Mouse (Mus musculus) heart, embryonic 10.5 days (tissue): Measurements from ENCODE around the gene Rhobtb1. TPM values are rescaled to one million over a fixed set of nuclear protein-coding genes. Genes with fewer than 3 reads are reported as not detected.
A peak's percentile ranks its signal among the peaks of the same experiment; 100 is the strongest.

Source experiments
- DNase-seq: peaks from one replicate; pipeline ENCODE4 v3.0.0-alpha.2; 2017; ENCODE audit warnings: low spot score
- H3K27ac ChIP-seq: fragments of 300-500 bp; sonication (generic); 2 replicates; pipeline ENCODE4 v1.5.1; 2016; ENCODE audit warnings: mild to moderate bottlenecking
- H3K27me3 ChIP-seq: fragments of 300-500 bp; sonication (generic); 2 replicates; pipeline ENCODE4 v1.6.1; 2016; ENCODE audit warnings: mild to moderate bottlenecking; ENCODE audit not compliant: poor library complexity, insufficient read depth, severe bottlenecking
- H3K36me3 ChIP-seq: fragments of 300-500 bp; sonication (generic); 2 replicates; pipeline ENCODE4 v1.6.1; 2016; ENCODE audit warnings: mild to moderate bottlenecking, moderate library complexity
- H3K4me1 ChIP-seq: fragments of 300-500 bp; sonication (generic); 2 replicates; pipeline ENCODE4 v1.6.1; 2016; ENCODE audit warnings: mild to moderate bottlenecking
- H3K4me3 ChIP-seq: fragments of 300-500 bp; sonication (generic); 2 replicates; pipeline ENCODE4 v1.5.1; 2016; ENCODE audit warnings: mild to moderate bottlenecking, moderate library complexity
- H3K9me3 ChIP-seq: fragments of 300-500 bp; sonication (generic); 2 replicates; pipeline ENCODE4 v1.6.1; 2016; ENCODE audit warnings: mild to moderate bottlenecking, moderate library complexity
- WGBS: fragments of 180-500 bp; shearing (Covaris S2); methylation state at CpG from one replicate; pipeline ENCODE4 v1.1.7; 2016; 5-methylcytosine and 5-hydroxymethylcytosine counted together
- polyA plus RNA-seq: library from polyadenylated mRNA; unstranded; fragments of >200 nt; fragmentation: Nextera tagmentation; extraction: Ambion mirVana; gene quantifications from 2 replicates; pipeline ENCODE4 v1.2.1, GENCODE M21; 2016

Rhobtb1 gene
- polyA plus RNA-seq, 1 experiment from 2014 or later, result 26.6 TPM

GRCm38 (mm10) chr10:69278764-69279606, 127.8 kb downstream of the Rhobtb1 start:
- no peak for DNase-seq
- WGBS, result 86% methylated on average over 18 of the region's 18 CpGs
- no peak overlapping the region for H3K4me3 ChIP-seq
- no peaks in the 10 kb centered on the region for H3K27me3 ChIP-seq
- H3K4me1 ChIP-seq, result peaks cover 24% of the 10 kb centered on the region
- no peak overlapping the region for H3K27ac ChIP-seq
- no peaks in the 10 kb centered on the region for H3K9me3 ChIP-seq
- peaks cover 56% of the 10 kb centered on the region for H3K36me3 ChIP-seq

DNA sequence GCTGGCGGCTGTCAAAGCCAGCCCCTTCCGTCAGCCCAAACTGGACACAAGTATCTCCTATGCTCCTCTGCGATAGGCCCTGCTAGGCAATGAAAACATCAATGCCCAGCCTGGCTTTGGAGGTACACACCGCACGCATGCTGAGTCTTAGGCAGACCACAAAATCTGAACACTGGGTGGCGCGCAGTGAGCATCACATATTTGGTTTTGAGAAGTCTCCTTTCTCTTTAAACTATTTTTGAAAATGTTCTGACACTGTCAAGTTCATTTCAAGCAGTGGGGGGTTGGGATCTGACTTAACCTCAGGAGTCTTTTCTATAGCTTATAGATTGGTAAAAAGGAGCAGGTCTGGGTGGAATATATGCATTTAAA, 128.4 kb downstream of the Rhobtb1 start:
- H3K9me3 ChIP-seq, result no peaks in the 10 kb centered on the region
- no peak overlapping the region for H3K27ac ChIP-seq
- peaks cover 58% of the 10 kb centered on the region for H3K36me3 ChIP-seq
- no peak for DNase-seq
- 88% methylated on average over 7 of the region's 7 CpGs for WGBS
- peaks cover 18% of the 10 kb centered on the region for H3K4me1 ChIP-seq
- no peak overlapping the region for H3K4me3 ChIP-seq
- no peaks in the 10 kb centered on the region for H3K27me3 ChIP-seq

GRCm38 (mm10) chr10:69286939-69287338, 135.7 kb downstream of the Rhobtb1 start:
- no peaks in the 10 kb centered on the region for H3K9me3 ChIP-seq
- no peak for DNase-seq
- peaks cover 54% of the 10 kb centered on the region for H3K36me3 ChIP-seq
- H3K27me3 ChIP-seq, result no peaks in the 10 kb centered on the region
- H3K4me3 ChIP-seq, result no peak overlapping the region
- H3K27ac ChIP-seq, result no peak overlapping the region
- WGBS, result 89% methylated on average over 3 of the region's 3 CpGs
- peaks cover 30% of the 10 kb centered on the region; the same call in 1 of the 2 replicates for H3K4me1 ChIP-seq

GRCm38 (mm10) chr10:69288086-69288485, 136.9 kb downstream of the Rhobtb1 start:
- WGBS, result 74% methylated on average over 4 of the region's 4 CpGs
- no peaks in the 10 kb centered on the region for H3K9me3 ChIP-seq
- no peak overlapping the region for H3K4me3 ChIP-seq
- DNase-seq, result no peak
- no peaks in the 10 kb centered on the region for H3K27me3 ChIP-seq
- peaks cover 44% of the 10 kb centered on the region for H3K36me3 ChIP-seq
- H3K4me1 ChIP-seq, result peaks cover 30% of the 10 kb centered on the region; the same call in 1 of the 2 replicates
- no peak overlapping the region for H3K27ac ChIP-seq

GRCm38 (mm10) chr10:69288720-69289119, 137.5 kb downstream of the Rhobtb1 start:
- Histone ChIP-seq H3K27ac (no peak overlapping the region), H3K9me3 (no peaks in the 10 kb centered on the region), H3K4me3 (no peak overlapping the region), H3K4me1 (peaks cover 30% of the 10 kb centered on the region; the same call in 1 of the 2 replicates), H3K36me3 (peaks cover 38% of the 10 kb centered on the region), H3K27me3 (no peaks in the 10 kb centered on the region)
- DNase-seq, result no peak
- WGBS, result 78% methylated on average over 6 of the region's 6 CpGs

GRCm38 (mm10) chr10:69290736-69291135, 139.5 kb downstream of the Rhobtb1 start:
- Histone ChIP-seq H3K4me3 (no peak overlapping the region), H3K4me1 (peaks cover 30% of the 10 kb centered on the region; the same call in 1 of the 2 replicates), H3K27me3 (no peaks in the 10 kb centered on the region), H3K27ac (no peak overlapping the region; the same call in 1 of the 2 replicates), H3K9me3 (no peaks in the 10 kb centered on the region), H3K36me3 (peaks cover 22% of the 10 kb centered on the region)
- 88% methylated on average over 8 of the region's 8 CpGs for WGBS
- no peak for DNase-seq

GRCm38 (mm10) chr10:69295919-69296318, 144.7 kb downstream of the Rhobtb1 start:
- H3K27ac ChIP-seq, result no peak overlapping the region
- H3K36me3 ChIP-seq, result 0 out of 2 replicates have a peak, but pooled peaks cover under 1% of the 10 kb centered on the region
- H3K4me1 ChIP-seq, result 0 out of 2 replicates have a peak, but pooled peaks cover 4% of the 10 kb centered on the region
- WGBS, result 79% methylated on average over 9 of the region's 9 CpGs
- DNase-seq, result no peak
- no peaks in the 10 kb centered on the region for H3K9me3 ChIP-seq
- H3K27me3 ChIP-seq, result no peaks in the 10 kb centered on the region
- H3K4me3 ChIP-seq, result no peak overlapping the region

DNA sequence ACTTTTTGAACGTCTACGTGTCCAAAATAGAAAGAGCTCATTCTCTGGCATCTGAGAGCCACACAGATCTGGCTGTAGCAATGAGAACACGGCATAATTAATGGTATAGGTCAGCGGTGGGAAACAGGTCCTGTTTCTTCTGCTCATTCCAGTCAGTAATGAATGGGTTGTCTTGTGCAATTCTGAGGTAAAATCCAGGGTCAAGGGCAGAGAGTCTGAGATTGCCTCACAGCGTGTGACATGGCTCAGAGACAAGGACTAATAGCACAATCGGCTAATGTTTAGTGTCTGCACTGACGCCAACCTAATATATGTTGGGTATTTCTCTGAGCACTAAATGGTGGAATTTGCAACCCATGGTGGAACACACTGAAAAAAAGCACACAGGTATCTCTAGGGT, 148.8 kb downstream of the Rhobtb1 start:
- no peak overlapping the region for H3K4me3 ChIP-seq
- no peaks in the 10 kb centered on the region for H3K9me3 ChIP-seq
- no peaks in the 10 kb centered on the region for H3K27me3 ChIP-seq
- H3K36me3 ChIP-seq, result no peaks in the 10 kb centered on the region
- 83% methylated on average over 7 of the region's 7 CpGs for WGBS
- no peak overlapping the region for H3K27ac ChIP-seq
- no peak for DNase-seq
- H3K4me1 ChIP-seq, result peaks cover 3% of the 10 kb centered on the region; the same call in 1 of the 2 replicates

DNA sequence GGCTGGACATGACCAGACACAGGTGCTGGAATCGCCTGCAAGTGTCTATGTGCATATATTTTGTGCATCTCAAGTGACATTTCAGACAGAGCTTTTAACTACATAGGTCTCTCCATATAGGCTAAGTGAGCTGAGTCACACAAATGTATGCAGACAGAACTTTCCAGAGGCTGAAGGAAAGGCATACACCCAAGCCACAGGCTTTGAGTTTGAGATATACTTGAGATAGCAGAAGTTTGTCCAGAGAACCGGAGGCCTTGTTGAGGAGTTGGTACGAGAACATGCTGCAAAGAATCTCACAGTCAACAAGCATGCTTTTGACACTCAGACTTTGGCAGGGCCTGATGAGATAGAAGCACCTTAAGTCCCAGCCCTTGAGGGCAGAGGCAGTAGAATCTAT, 151.4 kb downstream of the Rhobtb1 start:
- no peak for DNase-seq
- H3K9me3 ChIP-seq, result no peaks in the 10 kb centered on the region
- H3K4me1 ChIP-seq, result peaks cover 16% of the 10 kb centered on the region
- H3K27me3 ChIP-seq, result no peaks in the 10 kb centered on the region
- no peak overlapping the region for H3K27ac ChIP-seq
- H3K36me3 ChIP-seq, result no peaks in the 10 kb centered on the region
- 63% methylated on average over 3 of the region's 3 CpGs for WGBS
- H3K4me3 ChIP-seq, result no peak overlapping the region

- no peak overlapping the region for H3K4me3 ChIP-seq
- no peak overlapping the region; the same call in 1 of the 2 replicates for H3K27ac ChIP-seq
- H3K27me3 ChIP-seq, result no peaks in the 10 kb centered on the region
- no peak for DNase-seq
- H3K36me3 ChIP-seq, result no peaks in the 10 kb centered on the region
- no peaks in the 10 kb centered on the region for H3K9me3 ChIP-seq
- WGBS, result 88% methylated on average over 3 of the region's 3 CpGs
- peaks cover 16% of the 10 kb centered on the region for H3K4me1 ChIP-seq
Observed at GRCm38 (mm10) chr10:69304819-69305218, 153.6 kb downstream of the Rhobtb1 start.

- Histone ChIP-seq H3K4me1 (peaks cover 16% of the 10 kb centered on the region), H3K9me3 (no peaks in the 10 kb centered on the region), H3K36me3 (no peaks in the 10 kb centered on the region), H3K4me3 (no peak overlapping the region), H3K27me3 (no peaks in the 10 kb centered on the region), H3K27ac (no peak overlapping the region)
- no peak for DNase-seq
- 29% methylated on average over 7 of the region's 7 CpGs for WGBS
Observed at GRCm38 (mm10) chr10:69305600-69305999, 154.4 kb downstream of the Rhobtb1 start.

DNA sequence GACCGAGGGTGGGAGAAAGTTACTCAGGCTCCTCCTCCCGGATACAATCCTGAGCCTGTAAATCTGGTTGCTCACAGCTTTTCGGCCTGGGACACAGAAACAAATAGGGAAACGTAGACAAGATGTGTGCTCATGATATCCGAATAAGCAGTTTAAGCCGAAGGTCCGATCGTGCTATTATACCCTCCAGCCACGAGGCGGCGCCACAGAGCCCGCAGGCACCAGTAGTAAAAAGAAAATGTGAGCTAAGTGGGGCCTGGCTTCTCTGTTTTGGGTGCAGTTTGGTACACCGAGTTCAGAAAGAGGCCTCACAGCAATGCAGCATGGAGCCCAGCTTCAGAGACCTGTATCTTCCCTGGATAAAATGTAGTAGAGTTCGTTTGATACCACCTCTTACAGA, 155.0 kb downstream of the Rhobtb1 start:
- no peak overlapping the region for H3K4me3 ChIP-seq
- H3K27me3 ChIP-seq, result no peaks in the 10 kb centered on the region
- H3K9me3 ChIP-seq, result no peaks in the 10 kb centered on the region
- DNase-seq, result no peak
- peaks cover 16% of the 10 kb centered on the region for H3K4me1 ChIP-seq
- H3K36me3 ChIP-seq, result no peaks in the 10 kb centered on the region
- 46% methylated on average over 14 of the region's 14 CpGs for WGBS
- H3K27ac ChIP-seq, result no peak overlapping the region

DNA sequence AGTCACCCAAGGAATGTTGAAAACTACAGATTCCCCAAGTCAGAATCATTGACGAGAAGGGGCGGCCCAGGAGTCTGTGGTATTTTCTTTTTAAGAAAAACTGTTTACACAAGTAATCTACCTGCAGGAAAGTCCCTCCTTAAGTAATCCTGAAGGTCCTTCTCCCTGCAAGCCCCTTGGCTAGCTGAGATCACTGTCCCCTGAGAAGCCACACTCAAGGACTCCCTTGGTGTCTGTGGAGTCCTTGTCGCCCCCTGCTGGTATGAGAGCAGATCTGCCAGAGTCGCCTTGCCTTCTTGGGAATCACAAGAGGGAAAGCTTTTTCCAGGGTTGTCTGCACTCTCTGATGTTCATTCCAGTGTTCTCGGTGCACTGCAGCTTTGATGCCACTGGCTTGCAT, 155.8 kb downstream of the Rhobtb1 start:
- WGBS, result 42% methylated on average over 5 of the region's 5 CpGs
- Histone ChIP-seq H3K27ac (no peak overlapping the region), H3K4me3 (no peak overlapping the region)

More for the DNA sequence above, 155.8 kb downstream of the Rhobtb1 start:
- Histone ChIP-seq H3K4me1 (peaks cover 16% of the 10 kb centered on the region), H3K9me3 (no peaks in the 10 kb centered on the region), H3K36me3 (no peaks in the 10 kb centered on the region), H3K27me3 (no peaks in the 10 kb centered on the region)
- DNase-seq, result peak; percentile 82
